Mouse (Mus musculus) liver, adult 2 months (tissue): ENCODE results near the gene Nipbl.

Experiments
- CTCF ChIP-seq: fragments of 200-500 bp; IDR thresholded peaks from 2 replicates; pipeline ENCODE4 v1.5.1; 2011; ENCODE audit warnings: low read depth, low read length, control low read depth
- POLR2A ChIP-seq: fragments of 200-500 bp; IDR thresholded peaks from 2 replicates; pipeline ENCODE4 v1.6.1; 2011; ENCODE audit warnings: low read length, control low read depth; ENCODE audit not compliant: insufficient read depth; ENCODE audit errors: extremely low read depth

DNA sequence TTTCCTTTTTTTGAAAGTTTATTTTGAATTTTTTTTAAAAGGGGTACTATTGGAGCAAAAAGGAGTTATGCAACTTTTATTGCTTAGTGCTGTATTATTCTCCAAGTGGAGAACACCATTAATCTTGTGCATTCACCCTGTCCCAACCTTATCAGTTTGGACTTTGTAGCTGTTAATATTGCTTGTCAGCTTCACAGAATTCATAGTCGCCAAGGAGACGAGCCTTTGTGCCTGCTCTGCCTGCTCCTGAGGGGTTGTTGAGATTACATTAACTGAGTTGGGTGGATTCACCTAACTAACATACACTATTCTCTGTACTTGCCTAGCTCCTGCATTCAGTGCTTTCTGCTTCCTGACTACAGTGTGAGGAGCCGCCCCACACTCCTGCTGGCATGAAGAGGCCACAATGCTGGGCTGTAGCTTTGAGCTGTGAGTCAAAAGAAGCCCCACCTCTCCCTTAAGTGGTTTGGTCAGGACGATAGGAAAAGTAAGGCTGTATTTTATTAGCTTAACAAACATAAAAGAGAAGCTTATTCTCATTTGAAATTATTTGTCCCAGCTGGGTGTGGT, 24.8 kb upstream of the Nipbl start:
- TF ChIP-seq POLR2A (no peak), CTCF (no peak)
